Mouse (Mus musculus) neural tube, embryonic 15.5 days (tissue): ENCODE results near the gene Clec10a. TPM values are rescaled to one million over a fixed set of nuclear protein-coding genes. Genes with fewer than 3 reads are reported as not detected.

ENCODE experiments used
- ATAC-seq: fragments of 200-750 bp; cut with Nextera tagmentation; 2 replicates; pipeline ENCODE4 v1.8.0; 2017; ENCODE audit warnings: mild to moderate bottlenecking, moderate TSS enrichment, moderate library complexity; ENCODE audit not compliant: low FRiP score
- H3K27ac ChIP-seq: fragments of 300-500 bp; sonication (generic); replicated peaks from 2 replicates; pipeline ENCODE4 v1.5.1; 2015; ENCODE audit warnings: mild to moderate bottlenecking, inconsistent platforms
- H3K27me3 ChIP-seq: fragments of 300-500 bp; sonication (generic); replicated peaks from 2 replicates; pipeline ENCODE4 v1.6.1; 2015; ENCODE audit warnings: inconsistent platforms
- H3K36me3 ChIP-seq: fragments of 300-500 bp; sonication (generic); 2 replicates; pipeline ENCODE4 v1.6.1; 2015; ENCODE audit warnings: inconsistent platforms
- H3K4me1 ChIP-seq: fragments of 300-500 bp; sonication (generic); 2 replicates; pipeline ENCODE4 v1.6.1; 2015; ENCODE audit warnings: inconsistent platforms
- H3K4me2 ChIP-seq: fragments of 300-500 bp; sonication (generic); 2 replicates; pipeline ENCODE4 v1.6.1; 2015; ENCODE audit warnings: inconsistent platforms, mild to moderate bottlenecking, moderate library complexity
- H3K4me3 ChIP-seq: fragments of 300-500 bp; sonication (generic); replicated peaks from 2 replicates; pipeline ENCODE4 v1.5.1; 2015; ENCODE audit warnings: mild to moderate bottlenecking, inconsistent platforms
- H3K9ac ChIP-seq: fragments of 300-500 bp; sonication (generic); replicated peaks from 2 replicates; pipeline ENCODE4 v1.6.1; 2015; ENCODE audit warnings: mild to moderate bottlenecking, inconsistent platforms
- H3K9me3 ChIP-seq: fragments of 300-500 bp; sonication (generic); replicated peaks from 2 replicates; pipeline ENCODE4 v1.6.1; 2016; ENCODE audit warnings: inconsistent platforms
- WGBS: fragments of 180-500 bp; shearing (Covaris S2); methylation state at CpG from one replicate; pipeline ENCODE4 v1.1.7; 2015; ENCODE audit warnings: mixed read lengths; 5-methylcytosine and 5-hydroxymethylcytosine counted together
- polyA plus RNA-seq: library from polyadenylated mRNA; unstranded; fragments of >200 nt; fragmentation: Nextera tagmentation; extraction: Ambion mirVana; gene quantifications from 2 replicates; pipeline ENCODE4 v1.2.1, GENCODE M21; 2015

Gene Clec10a
- polyA plus RNA-seq, 1 experiment from 2014 or later, result 0.37 TPM

GRCm38 (mm10) chr11:70210681-70211080, 54.7 kb downstream of the Clec10a start:
- H3K27me3 ChIP-seq, result peaks cover 29% of the 10 kb centered on the region
- 91% methylated on average over 2 of the region's 2 CpGs for WGBS

DNA sequence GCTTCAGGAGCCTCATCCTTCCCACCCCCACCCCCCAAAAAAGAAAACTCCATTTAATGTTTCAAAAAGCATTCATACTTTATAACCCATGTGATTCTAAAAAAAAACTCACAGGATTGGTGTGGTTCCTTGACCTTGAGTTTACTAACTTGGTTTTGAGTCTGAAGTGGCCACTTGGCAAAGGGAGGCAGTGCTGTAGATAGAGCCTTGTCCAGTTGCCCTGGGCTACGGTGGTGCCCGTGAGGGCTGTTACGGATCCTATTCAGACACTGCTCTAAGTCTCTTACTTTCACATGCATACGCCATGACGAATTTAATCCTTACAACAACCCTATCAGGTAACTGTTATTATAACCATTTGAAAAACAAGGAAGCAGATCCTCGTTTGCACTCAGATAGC, 56.0 kb downstream of the Clec10a start:
- no peak for ATAC-seq
- Histone ChIP-seq H3K4me3 (no peak overlapping the region), H3K27ac (no peak overlapping the region), H3K4me1 (peaks cover 26% of the 10 kb centered on the region), H3K36me3 (peaks cover 10% of the 10 kb centered on the region; the same call in 1 of the 2 replicates), H3K27me3 (peaks cover 42% of the 10 kb centered on the region), H3K9ac (no peak overlapping the region), H3K4me2 (no peak overlapping the region), H3K9me3 (no peaks in the 10 kb centered on the region)
- WGBS, result 86% methylated on average over 6 of the region's 6 CpGs

More at GRCm38 (mm10) chr11:70210681-70211080, 54.7 kb downstream of the Clec10a start:
- Histone ChIP-seq H3K36me3 (no peaks in the 10 kb centered on the region), H3K27ac (no peak overlapping the region), H3K4me1 (peaks cover 26% of the 10 kb centered on the region), H3K9ac (no peak overlapping the region), H3K4me3 (no peak overlapping the region), H3K4me2 (no peak overlapping the region), H3K9me3 (no peaks in the 10 kb centered on the region)
- ATAC-seq, result no peak

- Histone ChIP-seq H3K27ac (no peak within 1 kb of the TSS), H3K4me1 (peaks cover 26% of the 10 kb centered on the region), H3K27me3 (peaks cover 45% of the 10 kb centered on the region), H3K4me3 (peak within 1 kb of the TSS; percentile 35), H3K9ac (no peak within 1 kb of the TSS; the same call in 1 of the 2 replicates), H3K9me3 (no peaks in the 10 kb centered on the region), H3K36me3 (peaks cover 14% of the 10 kb centered on the region), H3K4me2 (peak within 1 kb of the TSS; percentile 84)
- ATAC-seq, result no peak
- WGBS, result 72% methylated on average over 6 of the region's 6 CpGs
Measured at GRCm38 (mm10) chr11:70212423-70212822, 56.4 kb downstream of the Clec10a start, which contains the start of gene Slc16a11. Gene Slc16a11, plus strand, starts transcription at chr11:70212752.

DNA sequence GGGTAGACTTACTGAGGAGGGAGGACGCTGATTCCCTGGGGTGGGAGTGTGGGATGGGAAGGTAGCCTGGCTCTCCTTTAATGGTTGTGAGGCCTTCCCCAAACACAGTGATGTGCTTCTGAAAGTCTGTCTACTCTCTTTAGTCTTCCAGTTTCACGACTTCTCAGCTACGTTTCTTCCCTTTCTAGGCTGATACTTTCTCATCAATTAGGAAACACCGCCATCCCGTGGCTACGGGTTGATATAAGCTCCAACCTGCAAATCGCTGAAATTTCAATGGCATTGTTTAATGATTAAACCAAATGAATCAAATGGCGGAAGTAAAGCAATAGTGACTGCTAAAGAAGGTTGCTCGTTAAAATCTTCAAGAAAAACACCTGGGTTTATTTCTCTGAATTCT, 56.9 kb downstream of the Clec10a start:
- no peak for ATAC-seq
- Histone ChIP-seq H3K4me1 (peaks cover 29% of the 10 kb centered on the region), H3K4me3 (no peak overlapping the region), H3K4me2 (peak overlapping the region; percentile 84), H3K27me3 (peaks cover 50% of the 10 kb centered on the region), H3K27ac (no peak overlapping the region), H3K9me3 (no peaks in the 10 kb centered on the region), H3K36me3 (peaks cover 18% of the 10 kb centered on the region), H3K9ac (no peak overlapping the region)
- 15% methylated on average over 9 of the region's 9 CpGs for WGBS

GRCm38 (mm10) chr11:70213736-70214135, 57.7 kb downstream of the Clec10a start:
- peaks cover 20% of the 10 kb centered on the region for H3K36me3 ChIP-seq
- H3K9me3 ChIP-seq, result no peaks in the 10 kb centered on the region
- peak overlapping the region; percentile 51 for H3K9ac ChIP-seq
- H3K4me3 ChIP-seq, result peak overlapping the region; percentile 35
- H3K4me2 ChIP-seq, result peak overlapping the region; percentile 84
- 6% methylated on average over 26 of the region's 26 CpGs for WGBS
- H3K4me1 ChIP-seq, result peaks cover 37% of the 10 kb centered on the region
- H3K27ac ChIP-seq, result no peak overlapping the region
- peaks cover 51% of the 10 kb centered on the region for H3K27me3 ChIP-seq
- peak; percentile 39; the same call in 1 of the 2 replicates for ATAC-seq

DNA sequence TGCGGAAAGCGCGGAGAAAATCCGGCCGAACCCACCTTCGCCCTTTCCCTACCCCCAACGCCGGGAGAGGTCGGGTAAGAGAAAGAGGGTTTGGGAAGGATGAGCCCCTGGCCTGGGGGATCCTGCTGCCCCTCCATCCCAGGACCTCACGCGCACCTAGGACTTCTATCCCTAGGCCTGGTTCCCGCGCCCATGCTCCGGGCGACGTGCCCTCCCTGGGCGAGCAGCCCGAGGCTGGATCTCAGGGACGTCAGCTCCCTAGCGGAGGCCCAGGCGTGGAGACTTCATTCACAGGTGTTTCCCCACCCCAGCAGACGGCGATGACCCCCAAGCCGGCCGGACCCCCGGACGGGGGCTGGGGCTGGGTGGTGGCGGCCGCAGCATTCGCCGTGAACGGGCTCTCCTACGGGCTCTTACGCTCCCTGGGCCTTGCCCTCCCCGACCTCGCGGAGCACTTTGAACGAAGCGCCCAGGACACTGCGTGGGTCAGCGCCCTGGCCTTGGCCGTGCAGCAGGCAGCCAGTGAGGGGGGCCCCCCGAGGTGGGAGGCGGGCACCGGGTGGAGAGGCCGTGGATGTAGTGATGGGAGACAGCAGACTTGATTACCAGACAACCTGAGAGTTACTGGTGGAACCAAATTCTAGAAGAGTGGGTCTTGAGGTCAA, 58.3 kb downstream of the Clec10a start:
- Histone ChIP-seq H3K4me3 (peak overlapping the region; percentile 35), H3K9ac (peak overlapping the region; percentile 51), H3K27me3 (peaks cover 51% of the 10 kb centered on the region), H3K36me3 (peaks cover 20% of the 10 kb centered on the region), H3K9me3 (no peaks in the 10 kb centered on the region), H3K27ac (no peak overlapping the region), H3K4me1 (peaks cover 43% of the 10 kb centered on the region), H3K4me2 (peak overlapping the region; percentile 84)
- WGBS, result 2% methylated on average over 46 of the region's 46 CpGs
- ATAC-seq, result peak; percentile 43

DNA sequence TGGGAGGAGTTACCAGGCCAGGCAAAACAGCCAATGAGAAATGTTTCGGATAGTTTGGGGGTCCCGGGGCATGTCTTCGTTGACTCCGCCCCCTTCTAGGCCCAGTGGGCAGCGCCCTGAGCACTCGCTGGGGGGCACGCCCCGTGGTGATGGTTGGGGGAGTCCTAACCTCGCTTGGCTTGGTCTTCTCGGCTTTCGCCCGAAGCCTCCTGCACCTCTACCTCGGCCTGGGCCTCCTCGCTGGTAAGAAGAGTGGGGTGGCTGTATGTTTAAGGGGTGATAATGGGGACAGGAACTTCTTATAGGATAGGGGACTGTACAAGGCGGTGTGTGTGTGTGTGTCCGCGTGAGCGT, 58.8 kb downstream of the Clec10a start:
- no peak overlapping the region for H3K9ac ChIP-seq
- no peak overlapping the region for H3K27ac ChIP-seq
- peak; percentile 22; the same call in 1 of the 2 replicates for ATAC-seq
- 4% methylated on average over 18 of the region's 18 CpGs for WGBS
- H3K9me3 ChIP-seq, result no peaks in the 10 kb centered on the region
- peak overlapping the region; percentile 35 for H3K4me3 ChIP-seq
- peaks cover 20% of the 10 kb centered on the region for H3K36me3 ChIP-seq
- H3K4me1 ChIP-seq, result peaks cover 48% of the 10 kb centered on the region
- peaks cover 51% of the 10 kb centered on the region for H3K27me3 ChIP-seq
- peak overlapping the region; percentile 84 for H3K4me2 ChIP-seq

- 11% methylated on average over 22 of the region's 22 CpGs for WGBS
- Histone ChIP-seq H3K27me3 (peaks cover 51% of the 10 kb centered on the region), H3K9me3 (no peaks in the 10 kb centered on the region), H3K4me1 (peaks cover 53% of the 10 kb centered on the region), H3K36me3 (peaks cover 20% of the 10 kb centered on the region), H3K4me3 (peak overlapping the region; percentile 35), H3K9ac (no peak overlapping the region), H3K4me2 (peak overlapping the region; percentile 84), H3K27ac (no peak overlapping the region)
- no peak for ATAC-seq
Measured at GRCm38 (mm10) chr11:70215301-70215700, 59.3 kb downstream of the Clec10a start.

DNA sequence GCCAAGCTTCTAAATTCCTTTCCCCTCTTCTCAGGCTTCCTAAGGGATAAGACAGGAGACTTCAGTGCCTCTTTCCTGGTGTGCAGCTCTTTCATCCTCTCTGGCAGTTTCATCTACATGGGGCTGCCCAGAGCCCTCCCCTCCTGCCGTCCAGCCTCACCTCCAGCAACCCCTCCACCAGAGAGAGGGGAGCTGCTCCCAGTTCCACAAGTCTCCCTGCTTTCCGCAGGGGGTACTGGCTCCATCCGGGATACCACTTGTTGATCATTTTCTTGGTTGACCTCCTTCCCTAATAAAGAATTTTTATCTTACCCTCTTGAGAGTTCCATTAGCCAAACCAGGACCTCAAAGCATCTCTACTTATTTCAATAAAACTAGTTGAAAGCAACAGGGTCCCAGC, 60.1 kb downstream of the Clec10a start:
- H3K9ac ChIP-seq, result no peak overlapping the region
- peaks cover 20% of the 10 kb centered on the region for H3K36me3 ChIP-seq
- no peak overlapping the region for H3K4me2 ChIP-seq
- 51% methylated on average over 3 of the region's 3 CpGs for WGBS
- H3K27me3 ChIP-seq, result peaks cover 46% of the 10 kb centered on the region
- no peaks in the 10 kb centered on the region for H3K9me3 ChIP-seq
- H3K27ac ChIP-seq, result no peak overlapping the region
- H3K4me3 ChIP-seq, result no peak overlapping the region
- peaks cover 53% of the 10 kb centered on the region for H3K4me1 ChIP-seq
- ATAC-seq, result no peak

GRCm38 (mm10) chr11:70218039-70218438, 62.0 kb downstream of the Clec10a start:
- Histone ChIP-seq H3K27me3 (peaks cover 42% of the 10 kb centered on the region), H3K4me3 (no peak overlapping the region), H3K36me3 (peaks cover 20% of the 10 kb centered on the region), H3K27ac (no peak overlapping the region), H3K4me1 (peaks cover 64% of the 10 kb centered on the region), H3K9me3 (no peaks in the 10 kb centered on the region), H3K9ac (no peak overlapping the region), H3K4me2 (peak overlapping the region; percentile 84; the same call in 1 of the 2 replicates)
- WGBS, result 93% methylated on average over 4 of the region's 4 CpGs
- no peak for ATAC-seq

- Histone ChIP-seq H3K4me3 (peak overlapping the region; percentile 61), H3K27ac (no peak overlapping the region), H3K4me1 (peaks cover 56% of the 10 kb centered on the region), H3K9me3 (no peaks in the 10 kb centered on the region), H3K27me3 (peaks cover 38% of the 10 kb centered on the region), H3K4me2 (peak overlapping the region; percentile 84), H3K9ac (peak overlapping the region; percentile 21; the same call in 1 of the 2 replicates), H3K36me3 (peaks cover 20% of the 10 kb centered on the region)
- ATAC-seq, result no peak
- 90% methylated on average over 15 of the region's 15 CpGs for WGBS
Measured at GRCm38 (mm10) chr11:70218741-70219470, 62.9 kb downstream of the Clec10a start.

GRCm38 (mm10) chr11:70219873-70220272, 63.9 kb downstream of the Clec10a start:
- Histone ChIP-seq H3K4me1 (peaks cover 46% of the 10 kb centered on the region), H3K27me3 (peaks cover 38% of the 10 kb centered on the region), H3K9me3 (no peaks in the 10 kb centered on the region), H3K27ac (peak overlapping the region; percentile 91), H3K36me3 (peaks cover 20% of the 10 kb centered on the region), H3K4me3 (peak overlapping the region; percentile 61), H3K9ac (peak overlapping the region; percentile 73), H3K4me2 (peak overlapping the region; percentile 84)
- 60% methylated on average over 7 of the region's 7 CpGs for WGBS
- no peak for ATAC-seq
